Mouse (Mus musculus): ENCODE data around the gene Gm9049. TPM values are rescaled to one million over a fixed set of nuclear protein-coding genes. Genes with fewer than 3 reads are reported as not detected.

Gm9049 gene
- polyA plus RNA-seq, 1 experiment from 2014 or later = not detected

Other genes starting within 250 kb of the Gm9049 start
- 28.8 and 32.2 TPM in 2 replicates for gene Mdm1, start 212.3 kb downstream of the Gm9049 start, polyA plus RNA-seq (2015; fragmentation: Nextera tagmentation; extraction: Ambion mirVana)
- not detected in 2 replicates for gene Il22, start 149.2 kb downstream of the Gm9049 start, polyA plus RNA-seq (2015; fragmentation: Nextera tagmentation; extraction: Ambion mirVana)
- 0.26 and 0.35 TPM in 2 replicates for gene Gm32717, start 113.3 kb downstream of the Gm9049 start, polyA plus RNA-seq (2015; fragmentation: Nextera tagmentation; extraction: Ambion mirVana)
- gene Gm32802, start 95.4 kb downstream of the Gm9049 start, polyA plus RNA-seq (2015; fragmentation: Nextera tagmentation; extraction: Ambion mirVana) = 0.26 and 0.35 TPM in 2 replicates
- not detected in 2 replicates for gene Iltifb, start 59.1 kb downstream of the Gm9049 start, polyA plus RNA-seq (2015; fragmentation: Nextera tagmentation; extraction: Ambion mirVana)
- not detected in 2 replicates for gene Gm9040, start 27.1 kb downstream of the Gm9049 start, polyA plus RNA-seq (2015; fragmentation: Nextera tagmentation; extraction: Ambion mirVana)
- not detected in 2 replicates for gene Gm9044, start 21.7 kb downstream of the Gm9049 start, polyA plus RNA-seq (2015; fragmentation: Nextera tagmentation; extraction: Ambion mirVana)
- not detected in 2 replicates for gene Gm9045, start 16.3 kb downstream of the Gm9049 start, polyA plus RNA-seq (2015; fragmentation: Nextera tagmentation; extraction: Ambion mirVana)
- gene Gm9046, start 10.8 kb downstream of the Gm9049 start, polyA plus RNA-seq (2015; fragmentation: Nextera tagmentation; extraction: Ambion mirVana) = not detected in 2 replicates
- not detected in 2 replicates for gene Gm9048, start 5.4 kb downstream of the Gm9049 start, polyA plus RNA-seq (2015; fragmentation: Nextera tagmentation; extraction: Ambion mirVana)
- gene Ifng, start 86.9 kb upstream of the Gm9049 start, polyA plus RNA-seq (2015; fragmentation: Nextera tagmentation; extraction: Ambion mirVana) = not detected in 2 replicates